Mouse (Mus musculus) testis, postnatal 10 days (tissue): ENCODE measurements at regions not wholly inside any gene's neighbourhood (a gene's known extent, or its start where the extent isn't known, plus 50 kb on each side); places are given as distances from the start of the nearest gene placed in this dataset.

ENCODE experiments used
- DNase-seq: peaks from one replicate; pipeline ENCODE4 v3.0.0; 2021; ENCODE audit warnings: low spot score

GRCm38 (mm10) chr3:147968271-147968670, 1022.1 kb downstream of the Adgrl2 start:
- DNase-seq, result no peak

DNA sequence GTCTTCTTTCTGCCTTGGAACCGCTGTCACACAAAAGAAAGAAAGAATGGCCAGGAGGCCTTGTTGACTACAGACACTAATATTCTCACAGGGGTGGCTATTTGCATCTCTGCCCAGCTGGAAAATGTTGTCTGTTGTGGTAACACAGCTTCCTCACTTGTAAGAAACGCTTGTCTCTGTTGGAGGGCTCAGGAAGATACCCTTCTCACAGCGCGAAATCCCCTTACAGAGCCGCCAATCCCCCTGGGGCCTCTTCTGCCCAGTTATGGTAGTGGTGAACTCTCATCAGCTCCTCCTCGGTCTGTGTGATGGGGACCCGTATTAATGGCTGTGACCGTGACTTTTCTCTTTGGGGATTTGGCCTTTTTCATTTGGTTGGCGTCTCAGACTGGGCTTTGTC, 1022.5 kb downstream of the Adgrl2 start:
- no peak for DNase-seq

DNA sequence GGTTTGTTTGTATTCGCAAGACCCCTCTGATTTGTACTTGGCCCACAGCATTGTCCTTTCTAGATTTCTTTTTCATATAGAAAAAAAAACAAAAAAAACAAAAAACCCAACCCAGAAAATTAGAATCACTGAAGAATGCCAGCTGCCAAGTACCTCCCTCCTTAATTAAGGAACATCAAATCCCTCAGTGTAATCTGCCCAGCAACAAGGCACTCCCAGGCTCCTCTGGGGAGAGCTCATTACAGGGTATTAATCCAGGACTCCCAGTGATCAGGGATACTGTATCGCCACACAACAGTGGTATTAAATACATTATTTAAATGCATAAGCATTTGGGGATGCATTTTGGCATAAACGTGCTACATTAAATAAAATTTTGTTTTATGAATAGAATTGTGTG, 1023.1 kb downstream of the Adgrl2 start:
- DNase-seq, result no peak

DNA sequence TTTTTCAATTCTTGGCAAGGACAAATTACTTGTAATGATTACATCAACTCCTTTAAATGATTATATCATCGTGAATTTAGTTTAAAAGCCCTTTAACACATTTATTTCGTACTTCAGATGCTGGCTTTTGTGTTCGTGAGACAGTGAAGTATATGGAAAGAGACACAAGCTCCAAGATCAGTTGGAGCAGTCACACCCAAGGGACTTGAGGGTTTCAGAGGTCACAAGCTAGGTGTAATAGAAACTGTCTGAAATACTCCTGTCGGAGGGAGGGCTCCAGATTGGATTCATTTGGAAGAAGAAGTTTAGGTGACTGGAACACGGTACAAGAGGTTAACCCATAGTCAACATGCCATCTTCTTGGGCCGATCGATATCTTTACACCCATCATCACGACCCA, 1023.5 kb downstream of the Adgrl2 start:
- no peak for DNase-seq

- DNase-seq, result no peak
These were observed 1024.0 kb downstream of the Adgrl2 start for GRCm38 (mm10) chr3:147966379-147966778.

- no peak for DNase-seq
These were observed 1026.5 kb downstream of the Adgrl2 start for GRCm38 (mm10) chr3:147963698-147964476.

DNA sequence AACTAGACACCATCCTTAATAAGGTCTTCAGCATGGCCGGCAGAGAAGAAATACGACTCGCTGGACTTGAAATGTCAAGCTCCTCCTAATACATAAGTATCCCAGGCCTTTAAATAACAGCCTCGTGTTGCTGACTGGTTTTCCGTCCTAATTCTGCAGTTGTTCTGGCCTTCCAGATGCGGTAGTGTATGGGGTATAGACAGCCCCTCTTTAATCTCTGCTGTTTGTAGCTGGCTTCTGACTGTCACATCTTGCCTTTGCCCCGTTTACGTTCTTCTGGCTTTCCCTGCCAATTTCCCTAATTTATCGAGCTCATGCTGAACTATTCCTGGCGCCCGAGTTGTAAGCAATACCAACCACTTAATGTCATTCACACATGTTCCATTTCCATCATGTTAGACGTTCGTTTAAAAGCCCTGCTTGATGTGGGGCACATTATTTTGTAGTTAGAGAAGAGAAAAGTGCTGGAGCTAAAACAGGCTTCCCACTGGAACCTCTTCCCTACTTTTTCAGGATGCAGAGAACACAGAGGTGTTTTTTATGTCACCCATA, 1042.2 kb downstream of the Adgrl2 start:
- DNase-seq, result no peak

DNA sequence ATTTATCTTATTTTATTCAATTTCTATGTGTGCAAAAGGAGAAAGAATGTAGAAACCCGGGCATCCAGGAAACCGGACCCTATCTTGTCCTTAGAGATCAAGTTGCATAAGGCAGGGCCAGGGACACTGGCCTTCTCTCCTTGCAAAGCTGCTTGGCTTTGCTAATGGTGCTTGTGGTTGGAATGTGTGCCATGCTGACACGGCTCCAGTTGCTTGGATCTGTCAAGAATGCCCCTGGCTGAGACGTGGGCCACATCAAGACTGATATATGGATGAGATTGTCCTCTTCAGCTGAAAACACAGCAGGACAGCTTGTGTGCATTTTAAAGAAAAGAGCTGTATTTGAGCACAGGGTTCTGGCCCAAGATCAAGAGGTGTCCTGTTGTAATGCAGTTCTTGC, 1047.0 kb downstream of the Adgrl2 start:
- DNase-seq, result no peak

- no peak for DNase-seq
These were observed 1059.5 kb downstream of the Adgrl2 start for GRCm38 (mm10) chr3:147930811-147931251.

- DNase-seq, result no peak
These were observed 1068.0 kb downstream of the Ttll7 start for GRCm38 (mm10) chr3:147920181-147920580.

GRCm38 (mm10) chr3:147919701-147920100, 1067.5 kb downstream of the Ttll7 start:
- no peak for DNase-seq

GRCm38 (mm10) chr3:147919146-147919545, 1067.0 kb downstream of the Ttll7 start:
- DNase-seq, result no peak

DNA sequence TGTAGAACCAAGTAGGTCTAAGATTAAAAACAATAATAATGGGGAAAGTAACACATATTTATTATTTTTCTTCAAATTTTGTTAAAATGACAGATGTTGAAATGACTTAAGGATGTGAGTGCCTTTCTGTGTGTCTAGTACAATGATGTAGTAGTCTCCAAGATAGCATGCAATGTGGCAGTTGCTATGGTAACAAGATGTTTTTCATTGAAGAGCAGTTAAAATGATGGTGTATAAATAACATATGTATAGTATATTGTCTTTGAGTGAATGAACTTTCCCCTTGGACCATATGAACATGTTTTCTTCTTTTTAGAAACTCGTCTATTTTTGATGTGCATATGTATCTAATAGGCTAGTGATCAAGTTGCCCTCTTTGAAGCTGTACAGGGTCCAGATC, 1044.6 kb downstream of the Ttll7 start:
- no peak for DNase-seq

DNA sequence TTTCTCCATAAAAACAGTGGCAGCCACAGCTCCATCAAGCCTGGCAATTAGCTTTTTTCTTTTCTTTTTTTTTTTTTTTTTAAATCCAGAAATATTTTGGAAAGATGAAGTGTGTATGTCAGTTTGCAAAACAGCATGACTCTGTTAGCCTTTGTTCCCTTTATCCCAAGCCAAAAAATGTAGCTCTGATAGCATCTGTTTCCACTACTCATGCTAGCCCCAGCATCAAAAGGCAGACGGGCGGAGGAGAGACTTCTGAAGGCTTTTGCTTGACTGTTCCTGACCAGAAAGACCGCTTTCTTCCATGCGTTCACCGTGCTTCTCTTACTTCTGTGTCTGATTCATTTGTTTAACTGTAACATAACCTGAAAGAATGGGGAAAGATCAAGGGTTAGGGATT, 1039.5 kb downstream of the Ttll7 start:
- no peak for DNase-seq

- DNase-seq, result no peak
These were observed 1034.2 kb downstream of the Ttll7 start for GRCm38 (mm10) chr3:147886261-147886893.

GRCm38 (mm10) chr3:147882936-147883645, 1030.9 kb downstream of the Ttll7 start:
- DNase-seq, result no peak

- no peak for DNase-seq
These were observed 1026.5 kb downstream of the Ttll7 start for GRCm38 (mm10) chr3:147878690-147879089.

GRCm38 (mm10) chr3:147868281-147868680, 1016.1 kb downstream of the Ttll7 start:
- no peak for DNase-seq

GRCm38 (mm10) chr3:147853346-147853745, 1001.2 kb downstream of the Ttll7 start:
- DNase-seq, result peak; percentile 44

DNA sequence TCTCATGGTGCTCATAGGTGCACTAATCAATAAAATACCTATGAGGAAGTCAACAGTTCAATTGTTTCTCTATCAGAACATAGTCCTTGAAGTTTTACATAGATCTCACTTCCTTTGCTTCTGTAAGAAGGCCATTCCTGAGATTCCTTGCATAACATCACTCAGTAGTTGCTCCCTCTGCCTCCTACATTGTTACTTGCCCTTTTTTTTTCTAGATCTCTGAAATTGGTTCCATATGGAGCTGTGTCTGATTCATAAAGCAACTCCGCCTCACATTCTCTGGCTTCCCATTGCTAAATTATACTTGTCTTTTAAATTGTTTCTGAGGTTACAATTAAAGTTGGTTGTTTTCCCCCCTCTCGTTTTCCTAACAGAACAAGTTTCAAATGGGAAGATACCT, 1000.7 kb downstream of the Ttll7 start:
- DNase-seq, result no peak

GRCm38 (mm10) chr3:147841357-147841756, 989.2 kb downstream of the Ttll7 start:
- no peak for DNase-seq

DNA sequence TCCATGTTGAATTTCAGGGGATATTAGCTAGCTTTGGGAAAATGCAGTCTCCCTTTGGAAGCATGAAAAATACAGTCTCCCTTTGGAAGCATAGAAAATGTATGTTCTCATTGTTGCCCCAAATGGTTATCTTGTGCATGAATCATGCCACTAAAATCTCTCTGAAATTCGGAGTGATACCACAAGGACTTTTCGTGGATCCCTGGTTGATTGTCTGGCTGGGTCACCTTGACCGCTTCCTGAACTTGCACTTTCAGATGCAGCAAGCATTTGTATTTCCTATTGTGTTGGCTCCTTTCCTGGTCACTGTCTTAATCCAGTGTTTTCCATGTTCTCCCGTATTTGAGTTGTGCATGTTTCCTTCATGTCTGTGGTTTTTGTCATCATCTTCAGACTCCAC, 986.6 kb downstream of the Ttll7 start:
- no peak for DNase-seq

GRCm38 (mm10) chr3:147835716-147836115, 983.5 kb downstream of the Ttll7 start:
- DNase-seq, result no peak
